Mouse (Mus musculus) urinary bladder, postnatal 14 days (tissue): ENCODE measurements around the gene Dmrta1.
"Not testable (repeated sequence)": the region's sequence is repeated elsewhere in the genome, so short reads cannot be mapped to it uniquely, and the experiment has no call there.

Experiments
- DNase-seq: peaks from one replicate; pipeline ENCODE4 v3.0.0; 2021; ENCODE audit warnings: low spot score

Dmrta1 gene

DNA sequence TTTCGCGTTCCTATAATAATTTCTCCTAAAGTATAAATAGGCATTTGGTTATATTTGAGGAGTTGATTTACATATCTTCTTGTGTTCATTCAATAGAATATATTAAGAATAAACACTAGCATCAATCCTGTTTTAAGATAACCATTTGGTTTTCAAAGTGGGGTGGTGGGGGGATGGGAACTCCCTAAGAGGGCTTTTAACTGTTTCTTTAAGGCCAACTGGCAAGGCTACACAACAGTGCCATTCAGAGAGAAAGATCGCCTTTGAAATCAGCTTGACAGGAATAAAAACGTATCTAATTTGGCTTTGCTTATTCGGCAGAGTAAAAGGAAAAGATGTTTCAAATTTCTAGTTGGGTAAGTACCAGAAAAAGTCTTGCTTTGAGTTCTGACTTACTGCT, at the start of gene Dmrta1:
Gene Dmrta1 (plus strand): TSS at position 242 of the 400 bp plus-strand sequence.
- no peak for DNase-seq

DNA sequence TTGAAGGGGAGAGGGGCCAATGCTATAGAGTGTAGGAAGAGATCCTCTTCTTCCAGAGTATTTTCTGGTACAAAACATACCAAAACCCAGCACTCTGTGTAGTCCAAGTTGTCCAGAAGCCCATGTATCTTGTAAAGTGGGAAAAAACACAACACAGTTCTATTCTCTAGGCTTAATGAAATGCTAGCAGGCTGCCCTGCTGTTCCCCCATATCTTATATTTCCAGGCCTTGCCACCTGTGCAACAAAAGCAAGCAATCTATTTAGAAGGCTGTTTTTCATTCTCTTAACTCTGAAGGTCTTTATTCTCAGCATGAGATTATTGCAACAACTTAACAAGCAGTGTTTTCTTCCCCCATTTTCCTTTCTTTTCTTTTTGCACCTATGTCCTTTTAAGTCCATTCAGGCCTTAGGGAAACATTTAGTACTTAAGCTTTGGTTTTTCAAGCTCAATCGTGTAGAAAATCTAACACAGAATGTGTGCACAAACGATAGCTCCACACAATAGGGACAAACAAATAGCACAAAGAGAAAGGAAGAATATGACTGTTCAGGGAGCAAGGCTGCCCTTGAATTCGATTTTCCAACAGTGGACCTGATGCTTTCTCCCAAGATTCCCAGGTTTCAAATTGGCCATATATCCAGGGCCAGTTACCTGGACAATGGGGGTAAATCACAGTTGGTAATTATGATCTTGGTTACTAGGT, 48.7 kb upstream of the Dmrta1 start:
- DNase-seq = no peak

DNA sequence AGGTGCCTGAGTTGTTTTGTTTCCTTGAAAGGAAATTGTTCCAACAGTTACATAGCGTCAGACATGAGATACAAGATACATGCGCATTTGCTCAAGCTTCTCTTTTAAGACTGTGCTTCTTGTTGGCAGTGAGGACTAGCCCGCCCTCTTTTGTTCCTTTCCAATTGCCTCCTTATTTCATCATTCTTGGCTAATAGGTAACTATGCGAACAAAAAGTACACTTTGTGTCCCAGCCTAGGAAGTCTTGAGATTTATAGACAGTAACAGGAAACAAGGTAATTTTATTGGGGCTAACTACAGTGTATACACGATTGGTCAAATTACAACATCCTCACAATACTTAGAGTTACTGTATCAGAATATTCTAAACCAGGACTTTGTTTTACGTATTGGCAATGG, 47.7 kb upstream of the Dmrta1 start:
- no peak for DNase-seq

DNA sequence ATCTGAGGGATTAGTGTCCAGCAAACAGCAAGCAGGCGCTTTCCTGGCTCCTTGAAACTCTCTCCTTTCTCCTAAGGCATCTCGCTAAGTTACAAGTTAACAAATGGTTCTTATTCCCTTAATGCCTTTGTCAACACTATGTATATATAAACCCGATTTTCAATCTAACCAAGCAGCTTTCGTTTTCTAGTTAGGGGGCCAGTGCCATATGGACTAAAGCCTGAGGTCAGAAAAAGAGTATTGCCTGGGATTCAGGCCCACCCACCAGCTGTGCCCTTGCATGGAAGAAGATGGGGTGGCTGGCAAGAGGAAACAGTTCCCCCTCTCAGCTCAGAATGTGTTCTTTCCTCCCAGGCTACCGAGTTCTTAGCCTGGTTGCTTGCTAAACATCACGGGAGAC, 40.6 kb upstream of the Dmrta1 start:
- DNase-seq = no peak

DNA sequence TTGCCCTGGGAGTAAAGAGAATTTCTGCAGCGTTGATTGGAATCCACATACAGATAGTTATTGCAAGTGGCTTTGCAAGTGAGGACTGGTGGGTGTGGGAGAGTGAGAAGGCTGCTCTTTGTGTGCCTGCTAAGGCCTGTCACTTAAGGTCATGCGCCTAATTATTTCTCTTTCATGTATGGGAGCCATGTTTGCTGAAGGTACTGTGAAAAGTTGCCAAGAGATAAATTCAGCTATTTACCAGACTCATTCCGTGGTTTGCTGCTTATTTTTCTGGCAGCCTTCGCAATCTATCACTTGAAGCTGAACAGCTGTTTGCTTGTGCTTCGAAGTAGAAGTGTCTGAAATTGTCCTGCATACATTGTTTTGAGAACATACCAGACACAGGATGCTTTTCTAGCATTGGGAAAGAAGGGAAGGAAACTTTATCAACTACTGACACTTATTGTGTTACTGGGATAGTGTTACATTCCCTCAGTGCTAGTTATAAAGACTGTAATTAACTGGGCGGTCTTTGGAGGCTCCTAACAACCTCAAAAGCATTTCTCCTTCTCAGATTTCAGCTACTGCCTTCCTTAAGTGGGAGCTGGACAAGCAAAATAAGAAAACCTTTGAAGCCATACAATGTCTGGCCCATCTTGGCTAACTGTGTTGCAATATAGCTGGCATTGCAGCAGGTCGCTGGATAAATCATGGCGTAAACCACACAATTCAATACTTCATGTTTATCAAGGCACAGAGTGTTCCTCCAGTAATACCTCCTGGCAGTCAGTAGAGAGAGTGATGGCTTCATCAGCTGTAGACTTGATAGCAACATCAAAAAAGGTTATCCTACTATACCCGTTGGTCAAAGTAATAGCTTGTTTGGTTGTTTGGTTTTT, 34.8 kb upstream of the Dmrta1 start:
- DNase-seq = no peak

DNA sequence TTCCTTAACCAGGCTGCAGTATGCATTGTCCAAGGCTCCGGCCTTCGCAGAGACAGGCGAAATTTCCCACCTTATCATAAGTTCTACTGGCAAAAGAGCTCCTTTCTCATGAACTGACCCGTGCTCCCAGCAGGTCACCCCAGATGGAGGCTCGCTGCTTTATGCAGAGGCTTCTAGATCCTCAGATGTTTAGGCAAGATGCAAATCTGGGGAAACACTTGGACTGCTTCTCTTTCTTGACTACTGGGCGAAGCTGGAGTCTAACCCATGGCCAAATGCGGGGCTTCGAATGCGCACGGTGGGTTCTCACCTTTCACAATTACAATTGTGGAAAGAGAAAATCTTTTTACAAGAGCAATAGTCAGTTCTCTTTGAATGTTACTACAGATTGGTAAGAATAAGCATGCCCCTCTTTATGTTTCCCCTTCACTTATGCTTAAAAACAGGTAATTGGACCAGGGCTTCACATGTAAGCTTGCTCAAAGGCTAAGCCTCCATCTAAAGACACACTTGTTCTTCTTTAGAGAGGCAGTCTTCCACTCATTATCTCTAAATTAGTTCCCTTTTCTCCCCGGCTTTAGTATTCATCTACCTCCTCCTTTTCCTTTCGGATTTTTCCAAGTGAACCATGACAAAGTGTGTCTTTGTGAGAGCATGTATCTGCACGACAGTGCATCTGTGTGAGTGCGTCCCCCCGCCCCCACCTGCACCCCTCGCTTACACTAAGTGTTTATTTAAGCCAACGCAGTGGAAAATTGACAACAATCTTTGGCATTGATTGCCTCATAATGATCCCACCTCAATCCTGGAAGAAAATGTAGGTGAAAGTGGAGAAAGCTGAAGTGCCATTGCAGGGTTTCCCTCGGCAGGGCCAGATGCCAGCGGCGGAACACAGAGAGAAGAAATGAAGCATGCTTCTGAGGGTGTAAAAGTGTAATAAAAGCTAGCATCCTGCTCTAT, 28.6 kb upstream of the Dmrta1 start:
- DNase-seq = no peak

DNA sequence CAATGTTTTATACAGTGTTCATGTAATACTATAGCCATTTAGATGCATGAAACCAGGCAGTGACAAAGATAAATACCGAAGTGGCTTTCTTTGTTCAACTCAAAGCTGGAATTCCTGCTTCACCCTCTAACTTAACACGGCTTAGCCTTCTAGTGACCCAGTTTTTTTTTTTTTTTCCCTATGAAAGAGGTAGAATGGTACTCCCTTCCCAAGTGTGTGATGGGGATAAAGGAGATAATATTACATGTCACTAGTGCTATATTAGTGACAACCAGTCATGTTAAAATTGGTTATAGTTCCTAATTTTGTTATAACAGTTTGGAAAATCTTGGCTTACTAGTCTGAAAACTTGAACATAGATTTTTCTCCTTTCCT, 27.9 kb upstream of the Dmrta1 start:
- DNase-seq = no peak

DNA sequence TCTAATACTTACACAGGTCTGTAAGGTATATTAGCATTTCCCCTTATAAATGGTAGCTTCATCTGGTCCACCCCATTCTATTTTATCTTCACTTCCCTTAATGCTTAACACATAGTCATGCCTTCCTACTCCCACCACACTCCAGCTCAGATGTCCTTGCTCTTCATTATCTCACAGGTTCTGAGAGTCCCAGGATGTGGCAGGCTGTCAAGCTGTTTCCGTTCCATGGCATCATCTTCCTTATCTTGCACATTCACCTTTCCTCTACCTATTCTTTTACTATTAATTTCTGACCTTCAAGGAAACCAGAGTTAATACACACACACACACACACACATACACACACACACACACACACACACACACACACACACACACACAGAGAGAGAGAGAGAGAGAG, 27.5 kb upstream of the Dmrta1 start:
- DNase-seq = no peak

DNA sequence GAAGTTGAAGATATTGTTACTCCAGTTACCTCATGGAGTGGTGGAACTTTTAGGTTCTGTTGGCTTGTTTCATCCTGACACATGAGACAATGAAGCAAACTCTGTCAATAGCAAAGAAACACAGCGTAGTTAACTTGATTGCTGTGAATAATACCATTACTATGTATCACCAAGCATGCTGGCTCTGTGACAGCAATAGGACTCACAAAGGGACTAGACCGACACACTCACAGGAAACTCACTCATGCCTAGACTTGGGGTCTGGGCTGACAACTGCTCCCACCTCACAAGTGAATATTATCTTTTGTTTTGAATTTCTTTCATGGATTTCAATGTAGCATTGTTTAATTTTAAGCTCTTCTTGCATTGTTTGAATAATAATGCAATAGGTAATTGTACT, 15.8 kb upstream of the Dmrta1 start:
- no peak for DNase-seq

DNA sequence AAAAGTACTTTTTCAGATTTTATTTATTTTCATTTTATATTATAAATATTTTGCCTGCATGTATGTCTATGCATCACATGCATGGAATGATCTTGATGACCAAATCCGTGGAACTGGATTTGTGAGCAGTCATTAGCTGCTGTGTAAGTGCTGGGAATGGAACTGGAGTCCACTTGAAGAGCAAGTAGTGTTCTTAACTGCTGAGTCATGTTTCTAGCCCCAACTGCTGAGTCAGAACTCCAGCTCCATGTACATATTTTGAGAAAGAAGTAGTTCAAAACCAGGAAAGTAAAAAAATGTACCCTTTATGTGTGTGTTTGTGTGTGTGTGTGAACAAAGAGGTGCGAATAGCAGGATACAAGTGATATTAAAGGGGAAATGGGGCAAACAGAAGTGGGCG, 4.5 kb upstream of the Dmrta1 start:
- no peak for DNase-seq

DNA sequence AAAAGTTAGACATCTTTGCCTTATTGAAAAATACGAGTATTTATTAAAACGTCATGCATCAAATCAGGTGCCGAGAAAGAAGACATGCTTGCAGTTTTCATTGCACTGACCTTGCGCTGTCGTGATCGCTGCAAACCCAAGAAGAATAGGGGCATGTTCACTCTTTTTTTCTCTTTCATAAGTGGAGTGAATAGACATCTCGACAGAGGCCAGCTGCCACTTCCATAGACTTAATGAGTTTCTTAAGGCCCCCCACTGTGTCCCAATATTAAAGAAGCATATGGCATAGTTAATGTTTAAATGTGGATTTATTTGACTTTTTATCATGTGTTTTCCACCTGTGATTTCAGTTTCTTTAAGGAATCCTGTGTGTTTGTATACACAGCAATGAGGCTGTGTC, 1.3 kb upstream of the Dmrta1 start:
- no peak for DNase-seq

DNA sequence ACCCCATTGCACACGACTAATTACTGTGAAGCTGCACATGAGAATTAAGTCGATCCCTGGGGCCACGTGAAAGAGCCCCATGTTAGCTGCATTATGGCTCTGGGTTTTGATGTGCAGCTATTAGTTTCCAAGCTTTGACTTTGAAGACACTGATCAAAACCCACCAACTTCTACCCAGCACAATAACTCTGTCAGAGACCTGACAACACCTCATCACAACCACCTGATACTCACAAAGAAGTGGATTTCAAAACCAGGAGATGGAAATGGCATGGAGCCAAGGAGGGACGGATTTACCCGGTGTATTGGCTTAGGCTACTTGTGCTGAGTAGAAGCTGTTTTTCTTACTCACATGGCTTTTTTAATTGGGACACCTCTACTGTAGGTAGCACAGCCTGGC, 523 bp upstream of the Dmrta1 start:
- DNase-seq = no peak

DNA sequence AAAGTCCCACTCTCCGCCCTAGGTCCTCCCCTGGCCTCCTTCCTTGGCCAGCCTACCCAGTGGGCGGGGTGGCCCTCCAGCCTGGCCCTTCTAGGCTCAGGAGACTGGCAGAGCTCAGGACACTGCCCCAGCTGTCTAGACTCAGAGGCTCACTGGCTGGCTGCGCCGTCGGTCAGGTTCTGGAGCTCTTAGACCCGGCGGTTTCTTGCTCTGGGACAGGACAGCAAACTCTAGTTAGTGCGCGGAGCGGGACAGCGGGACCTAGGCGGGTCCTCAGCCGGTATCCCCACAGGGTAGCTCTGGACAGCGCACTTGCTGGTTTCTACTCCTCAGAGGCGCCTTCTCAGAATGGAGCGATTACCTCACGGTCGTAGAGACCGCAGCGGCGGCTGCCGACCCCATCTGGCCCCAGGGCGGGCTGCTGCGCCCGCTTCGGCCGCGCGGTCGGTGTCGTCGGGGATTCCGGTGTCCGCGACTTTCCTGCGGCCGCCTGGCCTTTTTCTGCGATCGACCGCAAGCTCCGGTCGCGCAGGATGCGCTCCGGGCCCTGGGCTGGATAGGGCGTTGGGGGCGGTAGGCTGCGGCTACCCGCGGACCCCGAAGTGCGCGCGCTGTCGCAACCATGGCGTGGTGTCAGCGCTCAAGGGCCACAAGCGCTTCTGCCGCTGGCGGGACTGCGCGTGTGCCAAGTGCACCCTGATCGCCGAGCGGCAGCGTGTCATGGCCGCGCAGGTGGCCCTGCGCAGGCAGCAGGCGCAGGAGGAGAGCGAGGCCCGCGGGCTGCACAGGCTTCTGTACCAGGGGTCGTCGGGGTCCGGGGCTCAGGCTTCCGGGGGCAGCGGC, 8.9 kb downstream of the Dmrta1 start:
- peak; percentile 30 for DNase-seq

DNA sequence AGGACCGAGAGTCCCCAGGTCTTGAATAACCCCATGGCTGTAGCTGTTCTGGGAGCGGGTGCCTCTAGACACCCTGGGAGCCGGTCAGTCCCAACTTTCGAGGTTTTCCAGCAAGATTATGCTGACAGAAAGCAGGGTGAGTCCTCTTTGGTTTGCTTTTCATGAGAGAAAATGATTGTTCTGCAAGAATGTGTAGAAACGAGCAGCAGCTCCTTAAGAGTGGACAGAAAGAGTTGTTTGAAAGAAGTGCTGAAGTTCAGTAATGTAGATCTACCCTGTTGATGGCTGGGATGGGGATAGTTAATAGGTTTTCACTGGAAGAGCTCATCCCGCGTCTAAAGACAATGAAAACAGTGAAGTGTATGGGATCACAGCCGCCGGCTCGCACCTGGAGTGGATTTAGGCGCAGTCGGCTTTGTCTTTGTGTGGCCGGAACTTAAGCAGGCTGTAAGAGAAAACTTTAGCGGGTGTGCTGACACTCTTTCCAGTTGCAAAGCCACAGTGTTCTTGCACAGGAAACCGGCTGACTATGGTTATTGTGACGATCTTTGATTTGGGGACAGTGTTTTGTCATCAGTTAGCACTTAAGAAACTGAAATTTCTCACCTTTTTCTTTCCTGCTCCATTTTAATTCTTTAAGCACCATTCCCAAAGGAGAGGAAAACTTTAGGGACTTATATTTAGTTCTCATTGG, 9.7 kb downstream of the Dmrta1 start:
- no peak for DNase-seq

DNA sequence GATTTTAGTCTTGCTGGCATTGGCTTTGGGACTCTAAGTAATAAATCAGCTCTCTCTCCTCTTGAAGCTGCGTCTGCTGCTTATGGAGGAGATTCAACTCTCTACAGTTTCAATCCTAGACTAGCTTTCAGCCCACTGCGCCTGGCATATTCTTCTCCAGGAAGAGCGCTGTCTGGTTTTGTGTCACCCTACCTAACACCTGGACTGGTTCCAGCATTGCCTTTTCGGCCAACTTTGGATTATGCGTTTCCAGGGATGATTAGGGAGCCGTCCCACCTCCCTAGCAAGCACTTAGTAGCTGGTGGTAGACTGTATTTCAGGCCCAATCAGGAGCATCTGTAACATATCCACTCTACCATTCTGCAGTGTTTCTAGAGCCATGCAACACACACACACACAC, 12.7 kb downstream of the Dmrta1 start:
- DNase-seq = no peak

DNA sequence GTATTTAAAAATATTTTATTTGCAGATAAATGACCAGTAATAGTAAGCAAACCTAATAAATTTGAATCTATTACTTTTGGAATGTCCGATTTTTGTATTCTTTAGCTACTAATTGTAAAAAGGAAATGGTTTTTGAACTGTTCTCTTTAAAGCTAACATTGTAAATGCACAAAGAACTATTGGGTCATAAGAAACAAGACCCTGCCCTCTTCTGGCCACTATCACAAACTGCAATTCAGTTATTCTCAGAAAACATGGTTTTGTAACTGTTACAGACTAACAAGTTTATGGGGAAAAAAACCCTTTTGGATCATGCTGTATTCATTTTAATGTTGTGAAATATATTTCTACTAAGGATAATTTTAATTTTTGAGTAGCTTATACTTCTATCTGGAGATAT, 13.5 kb downstream of the Dmrta1 start:
- DNase-seq = no peak

DNA sequence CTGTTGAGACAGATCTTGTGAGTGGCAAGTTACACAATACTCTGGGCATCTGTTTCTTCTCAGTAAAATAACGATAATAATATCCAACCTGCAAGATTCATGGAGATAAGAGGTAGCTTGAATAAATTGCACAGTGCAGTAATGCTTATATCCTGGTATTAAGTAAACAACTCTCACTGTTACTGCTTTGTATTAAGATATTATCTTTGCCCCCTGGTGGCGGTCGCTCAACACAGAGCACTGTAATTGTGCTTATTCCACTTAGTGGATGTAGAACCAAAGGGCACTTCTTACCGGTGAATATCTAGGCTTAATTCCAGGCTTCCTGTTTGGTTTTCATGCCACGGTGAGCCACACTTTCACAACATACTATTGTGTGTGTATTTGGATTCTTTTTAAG, 16.4 kb downstream of the Dmrta1 start:
- no peak for DNase-seq

DNA sequence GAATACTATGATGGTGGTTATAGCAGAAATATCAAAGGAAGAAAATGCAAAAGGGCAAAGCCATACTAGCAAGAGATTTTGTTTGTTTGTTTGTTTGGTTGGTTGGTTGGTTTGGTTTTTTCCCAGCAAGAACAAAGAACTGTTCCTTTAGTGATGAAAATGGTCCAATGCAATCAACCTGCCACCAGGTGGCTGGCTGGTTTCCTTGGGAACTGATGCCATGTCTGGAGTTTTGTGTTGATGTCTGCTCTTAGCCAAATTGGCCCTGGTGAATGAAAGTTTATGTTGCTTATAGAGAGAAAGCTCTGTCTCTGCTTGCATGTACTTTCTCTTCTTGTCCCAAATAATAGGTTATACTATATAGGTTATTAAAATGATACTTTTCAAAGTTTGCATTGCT, 18.7 kb downstream of the Dmrta1 start:
- no peak for DNase-seq

DNA sequence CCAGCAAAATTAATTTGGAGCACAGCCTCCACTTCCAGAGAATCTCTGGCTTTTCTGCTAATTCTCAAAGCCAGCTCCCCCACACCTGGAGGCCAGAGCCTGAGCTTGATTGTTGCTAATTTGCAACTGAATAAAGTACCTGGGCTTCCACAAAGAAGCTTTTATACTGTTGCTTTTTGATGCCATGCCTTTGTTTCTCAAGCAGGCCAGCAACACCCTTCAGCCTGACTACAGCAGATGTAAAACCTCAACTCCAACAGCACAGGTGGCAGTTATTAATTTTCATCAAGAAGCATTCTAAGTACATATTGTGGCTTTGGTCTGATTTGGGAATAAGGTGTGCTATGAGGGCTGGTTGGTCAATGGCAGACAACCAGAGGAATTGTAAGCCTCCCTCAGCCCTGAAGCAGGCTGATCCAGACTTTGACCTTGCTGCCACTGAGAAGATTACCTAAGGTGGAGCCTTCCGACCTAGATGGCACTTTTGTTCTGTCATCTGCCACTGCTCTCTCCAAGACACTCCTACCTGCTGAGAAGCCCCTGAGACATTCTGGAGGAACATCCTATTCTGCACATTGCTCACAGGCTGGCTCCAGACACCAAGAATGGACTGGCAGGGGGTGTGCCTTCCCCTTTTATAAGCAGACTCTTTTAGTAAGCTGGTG, 44.4 kb downstream of the Dmrta1 start:
- DNase-seq = not testable (repeated sequence)
